Mouse (Mus musculus) mouse embryonic stem cell (cell line): Measurements from ENCODE around the gene Kirrel3.

ENCODE experiments used
- in situ Hi-C, 2 experiments: fragments of 300-500 bp; cut with MboI; formaldehyde crosslinking; loops; 1 replicate in 1 of 2; 3 replicates in 1 of 2; pipeline ENCODE4 v1.14.3; 2019 to 2020; ENCODE audit warnings: low sequenced_read_pairs in 2 of 2, low pct_unique_long_range_greater_than_20kb in 1 of 2, mixed read lengths in 1 of 2; ENCODE audit not compliant: unreplicated experiment in 1 of 2

The Kirrel3 gene

GRCm38 (mm10) chr9:35043619-35044018 is 557.9 kb downstream of the Kirrel3 start:
- in situ Hi-C loops: loop anchor here in 1 of 2 experiments (25.0 kb wide), 1 partner anchor 119 kb away; no protein-coding TSS in a partner anchor

- in situ Hi-C loops: loop anchor here in 1 of 2 experiments (25.0 kb wide), 1 partner anchor 118 kb away; no protein-coding TSS in a partner anchor
Observed at GRCm38 (mm10) chr9:35044458-35044857, 558.8 kb downstream of the Kirrel3 start.

GRCm38 (mm10) chr9:35045031-35045531 is 559.4 kb downstream of the Kirrel3 start:
- in situ Hi-C loops: loop anchor here in 1 of 2 experiments (25.0 kb wide), 1 partner anchor 117 kb away; no protein-coding TSS in a partner anchor

GRCm38 (mm10) chr9:35045756-35046155 is 560.1 kb downstream of the Kirrel3 start:
- in situ Hi-C loops: loop anchor here in 1 of 2 experiments (25.0 kb wide), 1 partner anchor 117 kb away; no protein-coding TSS in a partner anchor

- in situ Hi-C loops: loop anchor here in 1 of 2 experiments (25.0 kb wide), 1 partner anchor 114 kb away; no protein-coding TSS in a partner anchor
Observed at GRCm38 (mm10) chr9:35048449-35048848, 562.8 kb downstream of the Kirrel3 start.

- in situ Hi-C loops: loop anchor here in 1 of 2 experiments (25.0 kb wide), 1 partner anchor 112 kb away; no protein-coding TSS in a partner anchor
Observed at GRCm38 (mm10) chr9:35049891-35050527, 564.3 kb downstream of the Kirrel3 start.

- in situ Hi-C loops: no loop called here
Observed at GRCm38 (mm10) chr9:35050701-35051454, 565.2 kb downstream of the Kirrel3 start.

- in situ Hi-C loops: no loop called here
Observed at GRCm38 (mm10) chr9:35051666-35052065, 566.0 kb downstream of the Kirrel3 start.

GRCm38 (mm10) chr9:35052671-35053070 is 567.0 kb downstream of the Kirrel3 start:
- in situ Hi-C loops: no loop called here

GRCm38 (mm10) chr9:35053081-35053480 is 567.4 kb downstream of the Kirrel3 start:
- in situ Hi-C loops: no loop called here

GRCm38 (mm10) chr9:35053669-35054068 is 568.0 kb downstream of the Kirrel3 start:
- in situ Hi-C loops: no loop called here

- in situ Hi-C loops: no loop called here
Observed at GRCm38 (mm10) chr9:35055528-35056330, 570.0 kb downstream of the Kirrel3 start.

GRCm38 (mm10) chr9:35056611-35057010 is 570.9 kb downstream of the Kirrel3 start:
- in situ Hi-C loops: no loop called here

- in situ Hi-C loops: no loop called here
Observed at GRCm38 (mm10) chr9:35057631-35058030, 571.9 kb downstream of the Kirrel3 start.

- in situ Hi-C loops: no loop called here
Observed at GRCm38 (mm10) chr9:35058186-35058585, 572.5 kb downstream of the Kirrel3 start.

GRCm38 (mm10) chr9:35058596-35059354 is 573.1 kb downstream of the Kirrel3 start:
- in situ Hi-C loops: no loop called here

- in situ Hi-C loops: no loop called here
Observed at GRCm38 (mm10) chr9:35059881-35060280, 574.2 kb downstream of the Kirrel3 start.

GRCm38 (mm10) chr9:35061446-35061845 is 575.8 kb downstream of the Kirrel3 start:
- in situ Hi-C loops: no loop called here
